Mouse (Mus musculus) adrenal gland, postnatal 36 days (tissue): ENCODE results near the gene Nlgn3. TPM values are rescaled to one million over a fixed set of nuclear protein-coding genes. Genes with fewer than 3 reads are reported as not detected.
"Not testable (repeated sequence)": the region's sequence is repeated elsewhere in the genome, so short reads cannot be mapped to it uniquely, and the experiment has no call there.

Experiments used
- DNase-seq, 2 experiments: peaks; one replicate each; pipeline ENCODE4 v3.0.0; 2021; ENCODE audit warnings: mixed read lengths in 1 of 2
- total RNA-seq, 2 experiments: library from RNA; stranded (reverse); gene quantifications; 2 replicates each; pipeline ENCODE4 v1.2.3; 2021

The Nlgn3 gene
- total RNA-seq, 2 experiments from 2014 or later, result 18.5 to 28.4 TPM

- DNase-seq, result no peak
Measured at GRCm38 (mm10) chrX:101299473-101300426, 782 bp downstream of the Nlgn3 start.

DNA sequence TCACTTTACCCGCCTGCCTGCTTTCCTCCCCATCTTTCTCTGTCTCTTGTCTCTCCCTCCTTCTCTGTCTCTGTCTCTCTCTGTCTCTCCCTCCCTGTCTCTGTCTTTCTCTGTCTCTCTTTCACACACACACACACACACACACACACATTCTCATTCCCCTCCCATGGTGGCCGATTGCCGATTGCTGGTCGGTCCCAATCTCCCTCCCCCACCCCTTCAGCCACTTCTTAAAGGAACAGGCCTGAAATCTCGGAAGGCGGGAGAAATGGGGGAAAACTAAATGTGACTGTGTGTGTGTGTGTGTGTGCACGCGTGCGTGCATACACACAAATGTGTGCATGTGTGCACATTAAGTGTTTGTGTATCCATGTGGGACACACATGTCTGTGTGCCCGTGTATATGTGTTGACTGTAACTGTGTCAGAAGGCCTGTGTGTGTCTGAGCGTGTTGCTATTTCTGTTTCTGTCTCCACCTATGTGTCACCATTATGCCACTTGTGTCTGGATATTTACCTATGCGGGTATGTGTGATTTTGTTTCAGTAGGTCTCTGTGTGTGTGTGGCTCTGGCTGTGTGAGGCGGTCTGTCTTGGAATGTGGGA lies 1.6 kb downstream of the Nlgn3 start:
- DNase-seq, result no peak

DNA sequence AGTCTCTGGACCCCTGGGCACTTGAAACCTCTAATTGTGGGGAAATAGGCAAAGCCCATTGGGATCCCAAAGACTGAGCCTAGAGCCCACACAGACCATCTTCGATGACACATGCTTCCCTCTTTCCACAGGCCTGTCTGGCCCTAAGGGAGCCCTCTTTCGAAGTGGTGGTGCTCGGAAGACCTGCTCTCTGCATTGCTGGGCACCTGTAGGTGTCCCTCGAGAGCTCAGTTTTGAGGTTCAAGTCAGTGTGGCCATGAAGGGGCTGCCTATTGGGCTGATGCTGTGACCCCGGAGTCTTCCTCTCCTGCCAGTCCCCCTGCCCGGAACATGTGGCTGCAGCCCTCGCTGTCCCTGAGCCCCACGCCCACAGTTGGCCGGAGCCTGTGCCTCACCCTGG lies 2.7 kb downstream of the Nlgn3 start:
- no peak for DNase-seq

- no peak for DNase-seq
Measured at GRCm38 (mm10) chrX:101304646-101305045, 5.7 kb downstream of the Nlgn3 start.

- DNase-seq, result no peak
Measured at GRCm38 (mm10) chrX:101309299-101309698, 10.3 kb downstream of the Nlgn3 start.

DNA sequence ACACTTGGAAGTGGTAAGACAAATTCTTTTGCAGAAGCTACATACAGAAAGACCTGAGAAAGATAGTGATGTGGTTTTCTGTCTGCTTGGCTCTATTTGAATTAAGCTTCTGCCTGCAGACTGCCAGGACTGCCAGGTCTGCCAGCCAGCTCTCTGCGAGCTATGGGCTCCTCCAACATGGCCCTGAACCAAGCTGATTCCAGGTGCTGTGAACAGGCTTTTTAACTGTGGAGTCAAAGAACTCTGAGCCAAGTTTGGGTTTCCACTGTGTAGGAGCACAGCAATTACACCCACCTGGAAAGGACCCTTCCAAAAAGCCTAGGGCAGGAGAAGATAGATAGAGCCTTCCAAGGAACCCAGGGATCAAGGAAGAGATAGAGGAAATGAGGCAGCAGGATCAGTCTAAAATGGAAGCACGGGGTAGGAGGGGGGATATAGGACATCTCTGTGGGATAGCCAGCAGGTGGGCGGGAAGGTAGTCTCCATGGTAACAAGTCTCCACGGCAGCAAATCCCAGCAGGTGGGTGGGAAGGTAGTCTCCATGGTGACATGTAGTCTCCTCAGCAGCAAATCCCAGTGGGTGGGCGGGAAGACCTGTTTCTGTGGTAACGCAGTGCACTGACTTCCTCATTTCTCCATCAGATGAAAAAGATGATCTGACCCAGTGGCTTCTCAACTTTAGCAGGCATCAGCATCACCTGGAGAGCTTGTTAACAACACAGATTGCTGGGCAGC lies 14.8 kb downstream of the Nlgn3 start:
- no peak for DNase-seq

GRCm38 (mm10) chrX:101319775-101320174 lies 20.8 kb downstream of the Nlgn3 start:
- no peak for DNase-seq

GRCm38 (mm10) chrX:101325989-101326899 lies 27.3 kb downstream of the Nlgn3 start:
- DNase-seq, result no peak

DNA sequence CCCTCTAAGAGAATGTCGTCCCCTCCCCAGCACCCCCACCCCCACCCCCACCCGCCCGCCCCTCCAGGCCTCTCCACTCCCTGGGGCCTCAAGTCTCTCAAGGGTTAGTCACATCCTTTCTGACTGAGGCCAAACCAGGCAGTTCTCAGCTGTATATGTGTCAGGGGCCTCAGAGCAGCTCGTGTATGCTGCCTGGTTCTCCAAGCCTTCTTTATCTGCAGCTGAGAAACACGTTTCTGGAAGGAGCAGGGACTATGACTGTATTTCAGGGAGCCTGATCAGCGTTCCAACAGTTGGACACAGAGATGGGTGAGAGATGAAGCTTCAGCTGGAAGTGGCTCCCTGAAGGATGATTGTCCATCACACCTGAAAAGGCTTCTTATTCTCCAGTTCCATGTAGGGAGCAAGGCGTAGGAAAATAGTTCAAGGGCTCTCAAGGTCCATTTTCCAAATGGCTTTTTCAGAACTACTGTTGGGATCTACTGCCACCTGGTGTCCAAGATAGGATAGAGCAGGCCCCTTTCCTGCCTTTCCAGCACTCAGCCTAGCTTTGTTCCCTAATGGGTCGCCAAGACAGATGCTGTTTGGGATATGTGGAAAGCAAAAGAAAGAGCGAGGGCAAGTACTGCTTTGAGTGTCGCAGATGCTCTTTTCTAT lies 30.5 kb downstream of the Nlgn3 start:
- DNase-seq, result peak; percentile 49 to 50

DNA sequence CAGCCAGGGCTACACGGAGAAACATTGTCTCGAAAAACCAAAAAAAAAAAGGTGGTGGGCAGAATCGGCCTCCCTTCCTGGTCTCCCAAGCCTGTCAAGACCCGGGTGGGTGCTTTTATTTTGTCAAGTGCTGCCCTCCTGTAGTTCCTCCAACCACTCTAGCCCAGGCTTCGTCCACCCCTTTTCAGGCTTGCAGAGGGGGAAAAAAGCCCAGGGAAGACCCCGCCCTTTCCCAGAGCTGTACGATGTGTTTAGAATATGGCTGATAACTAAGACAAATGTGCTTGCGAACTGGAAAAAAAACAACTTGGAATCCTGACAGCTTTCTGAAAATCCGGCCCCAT lies 33.0 kb downstream of the Nlgn3 start:
- DNase-seq, result no peak

DNA sequence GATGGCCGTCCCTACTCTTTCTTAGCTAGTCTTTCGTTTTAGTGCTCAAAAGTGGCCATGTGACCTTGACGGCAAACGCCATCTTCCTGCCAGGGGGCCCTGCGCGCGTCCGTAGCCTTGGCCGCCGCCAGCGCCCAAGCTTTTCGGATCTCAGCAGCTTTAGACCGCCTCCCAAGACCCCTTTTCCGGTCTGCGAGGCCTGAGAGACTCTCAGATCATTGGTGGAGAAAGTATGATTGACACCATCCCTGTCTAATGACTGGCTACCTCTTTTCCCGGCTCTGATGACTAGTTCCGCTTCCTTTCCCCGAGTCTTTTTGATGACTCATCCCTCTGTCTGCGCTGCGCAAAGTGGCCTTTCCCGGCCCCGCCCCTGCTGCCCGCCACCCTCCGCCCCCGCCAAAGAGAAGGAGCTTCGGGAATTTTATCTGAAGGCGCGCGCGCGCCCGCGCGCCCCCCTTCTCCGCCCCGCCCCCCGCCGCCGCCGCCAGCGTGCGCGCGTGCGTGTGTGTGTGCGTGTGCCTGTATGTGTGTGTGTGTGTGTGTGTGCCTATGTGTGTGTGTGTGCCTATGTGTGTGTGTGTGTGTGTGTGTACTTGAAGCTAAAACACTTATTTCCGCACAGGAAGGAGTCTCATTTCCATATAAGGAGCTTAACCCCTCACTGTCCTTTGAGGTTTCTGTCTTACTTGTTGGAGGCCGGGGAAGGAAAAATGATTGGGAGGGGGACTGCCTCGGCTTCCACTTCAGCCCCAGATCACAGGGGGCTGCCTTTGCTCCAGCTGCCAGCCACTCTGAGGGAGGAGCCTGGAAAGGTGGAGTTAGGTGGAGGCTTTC lies 33.6 kb downstream of the Nlgn3 start:
- peak; percentile 81 to 85 for DNase-seq

DNA sequence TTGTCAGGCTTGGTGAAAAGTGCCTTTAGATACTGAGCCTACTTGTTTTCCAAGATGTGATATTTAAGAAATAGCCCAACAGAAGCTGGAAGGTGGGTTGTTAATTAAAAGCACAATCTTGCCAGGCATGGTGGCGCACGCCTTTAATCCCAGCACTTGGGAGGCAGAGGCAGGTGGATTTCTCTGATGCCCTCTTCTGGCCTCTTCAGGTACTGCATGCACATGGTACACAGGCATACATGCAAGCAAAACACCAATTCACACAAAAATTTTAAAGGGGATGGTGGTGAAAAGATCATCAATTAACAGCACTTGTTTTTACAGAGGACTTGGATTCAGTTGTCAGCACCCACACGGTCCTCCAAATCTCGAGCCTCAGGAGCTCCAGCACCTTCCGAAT lies 35.6 kb downstream of the Nlgn3 start:
- no peak for DNase-seq

GRCm38 (mm10) chrX:101338666-101339065 lies 39.7 kb downstream of the Nlgn3 start:
- no peak for DNase-seq

- not testable (repeated sequence) for DNase-seq
Measured at GRCm38 (mm10) chrX:101342837-101343236, 43.9 kb downstream of the Nlgn3 start.

DNA sequence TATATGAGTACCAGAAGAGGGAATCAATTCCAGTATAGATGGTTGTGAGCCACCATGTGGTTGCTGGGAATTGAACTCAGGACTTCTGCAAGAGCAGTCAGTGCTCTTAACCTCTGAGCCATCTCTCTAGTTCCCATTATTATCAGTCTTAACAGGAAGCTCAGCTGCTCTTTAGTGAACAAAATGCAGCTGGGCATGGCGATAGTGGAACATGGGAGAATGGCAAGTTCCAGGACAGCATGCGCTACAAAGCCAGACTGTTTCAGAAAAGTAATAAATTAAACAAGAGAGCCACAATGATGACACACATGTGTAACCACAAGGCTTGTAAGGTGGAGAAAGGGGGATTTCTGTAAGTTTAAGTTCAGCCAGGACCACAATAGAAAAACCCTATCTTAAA lies 46.5 kb downstream of the Nlgn3 start:
- no peak for DNase-seq

GRCm38 (mm10) chrX:101346475-101346874 lies 47.5 kb downstream of the Nlgn3 start:
- no peak for DNase-seq

- DNase-seq, result no peak
Measured at GRCm38 (mm10) chrX:101351188-101351587, 52.2 kb downstream of the Nlgn3 start.

DNA sequence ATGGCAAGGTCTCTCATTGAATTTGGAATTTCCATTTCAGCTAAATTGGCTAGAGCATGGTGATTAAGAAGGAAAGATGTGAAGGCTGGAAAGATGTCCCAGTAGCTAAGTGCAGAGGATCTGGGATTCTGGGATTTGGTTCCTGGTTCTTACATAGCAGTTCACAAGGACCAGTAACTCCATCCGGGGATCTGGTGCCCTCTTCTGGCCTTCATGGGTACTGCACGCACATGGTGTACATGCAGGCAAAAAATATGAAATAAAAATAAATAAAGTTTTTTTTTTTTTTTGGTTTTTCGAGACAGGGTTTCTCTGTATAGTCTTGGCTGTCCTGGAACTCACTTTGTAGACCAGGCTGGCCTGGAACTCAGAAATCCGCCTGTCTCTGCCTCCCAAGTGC lies 59.9 kb downstream of the Nlgn3 start:
- not testable (repeated sequence) for DNase-seq

DNA sequence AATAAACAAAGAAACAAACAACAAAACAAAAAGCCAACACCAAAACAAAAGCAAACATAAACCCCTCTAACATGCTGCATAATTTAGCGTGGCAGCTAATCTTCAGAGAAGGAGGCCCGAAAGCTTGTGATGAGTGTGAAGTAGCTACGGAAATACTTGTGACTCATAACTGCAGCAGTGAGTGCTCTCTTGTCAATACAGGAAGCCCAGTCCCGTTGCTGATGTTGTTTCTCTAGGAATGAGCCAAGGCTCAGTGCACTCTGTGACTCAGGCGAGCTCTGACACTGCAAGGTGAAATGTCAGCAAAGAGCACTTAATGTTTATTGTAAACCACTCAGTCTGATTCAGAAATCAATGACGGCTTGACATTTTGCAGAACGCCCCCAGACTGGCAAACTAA lies 70.0 kb downstream of the Nlgn3 start:
- DNase-seq, result peak; percentile 22 to 29

DNA sequence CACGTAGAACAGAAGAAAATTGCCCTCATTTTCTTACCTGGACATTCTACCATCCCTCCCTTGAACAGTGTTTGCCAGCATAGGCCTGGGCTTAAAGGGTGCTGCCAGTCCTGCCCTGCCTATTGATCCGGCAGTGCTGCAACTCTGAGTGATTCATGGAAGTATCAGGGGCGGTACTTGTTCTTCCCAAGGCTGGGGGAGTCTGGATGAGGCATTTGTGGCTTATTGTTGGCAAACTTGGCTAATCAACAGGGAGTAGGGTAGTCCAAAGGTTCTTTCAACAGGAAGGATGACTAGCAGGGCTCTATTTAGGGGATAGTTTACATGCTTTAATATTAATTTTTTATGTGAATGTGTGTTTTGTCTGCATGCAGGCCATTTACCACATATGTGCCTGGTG lies 71.6 kb downstream of the Nlgn3 start:
- no peak for DNase-seq
